Mouse (Mus musculus) olfactory bulb, adult 2 months (tissue): ENCODE measurements around the gene Anp32e. TPM values are rescaled to one million over a fixed set of nuclear protein-coding genes. Genes with fewer than 3 reads are reported as not detected.
"Not testable (repeated sequence)": the region's sequence is repeated elsewhere in the genome, so short reads cannot be mapped to it uniquely, and the experiment has no call there.

Experiments used
- H3K27ac ChIP-seq: fragments of 200-500 bp; 2 replicates; pipeline ENCODE4 v1.5.1; 2012; ENCODE audit warnings: low read depth, low read length; ENCODE audit not compliant: insufficient read depth
- H3K4me1 ChIP-seq: fragments of 200-500 bp; 2 replicates; pipeline ENCODE4 v1.6.1; 2012; ENCODE audit warnings: low read length; ENCODE audit not compliant: control insufficient read depth, insufficient read depth
- H3K4me3 ChIP-seq: fragments of 200-500 bp; 2 replicates; pipeline ENCODE4 v1.5.1; 2012; ENCODE audit warnings: mild to moderate bottlenecking, low read depth, low read length, moderate library complexity; ENCODE audit not compliant: insufficient read depth
- CTCF ChIP-seq: fragments of 200-500 bp; IDR thresholded peaks from 2 replicates; pipeline ENCODE4 v1.5.1; 2012; ENCODE audit warnings: low read depth, mild to moderate bottlenecking, low read length, moderate library complexity; ENCODE audit not compliant: insufficient read depth
- POLR2A ChIP-seq: fragments of 200-500 bp; IDR thresholded peaks from 2 replicates; pipeline ENCODE4 v1.6.1; 2012; ENCODE audit warnings: mild to moderate bottlenecking, low read depth, low read length, moderate library complexity; ENCODE audit not compliant: insufficient read depth
- WGBS: fragments of 180-500 bp; shearing (Covaris S2); methylation state at CpG from one replicate; pipeline ENCODE4 v1.1.7; 2018; 5-methylcytosine and 5-hydroxymethylcytosine counted together
- polyA plus RNA-seq: library from polyadenylated mRNA; stranded (reverse); fragments of >200 nt; gene quantifications from 2 replicates; pipeline ENCODE4 v1.2.4, GENCODE M21; 2012; ENCODE audit warnings: low replicate concordance; ENCODE audit not compliant: missing spikeins, insufficient read depth, insufficient read length

The Anp32e gene
- polyA plus RNA-seq, 1 experiment, result 541 TPM

GRCm38 (mm10) chr3:95892066-95893052 lies 36.7 kb upstream of the Anp32e start:
- H3K4me1 ChIP-seq, result peaks cover 22% of the 10 kb centered on the region
- H3K4me3 ChIP-seq, result no peak overlapping the region
- peak overlapping the region; percentile 58 for H3K27ac ChIP-seq
- 35% methylated on average over 11 of the region's 11 CpGs for WGBS
- TF ChIP-seq CTCF, result no peak
- no peak for TF ChIP-seq POLR2A

- 0 out of 2 replicates have a peak overlapping the region, but pooled peaks have one; percentile 56 for H3K27ac ChIP-seq
- WGBS, result 16% methylated on average over 7 of the region's 7 CpGs
- H3K4me1 ChIP-seq, result peaks cover 22% of the 10 kb centered on the region
- TF ChIP-seq POLR2A (no peak), CTCF (no peak)
- H3K4me3 ChIP-seq, result no peak overlapping the region
Measured at GRCm38 (mm10) chr3:95893126-95893525, 35.9 kb upstream of the Anp32e start.

GRCm38 (mm10) chr3:95893606-95894316 lies 35.3 kb upstream of the Anp32e start, which contains the start of gene Aph1a:
TSS of gene Aph1a (plus strand) at chr3:95893969.
- under 1% methylated on average over 29 of the region's 43 CpGs for WGBS
- H3K4me3 ChIP-seq, result peak within 1 kb of the TSS; percentile 62
- peaks cover 22% of the 10 kb centered on the region for H3K4me1 ChIP-seq
- H3K27ac ChIP-seq, result peak within 1 kb of the TSS; percentile 59; the same call in 1 of the 2 replicates

GRCm38 (mm10) chr3:95894317-95895160 lies 34.5 kb upstream of the Anp32e start:
- peaks cover 22% of the 10 kb centered on the region for H3K4me1 ChIP-seq

GRCm38 (mm10) chr3:95895501-95895900 lies 33.5 kb upstream of the Anp32e start:
- WGBS, result 85% methylated on average over 7 of the region's 7 CpGs
- H3K4me3 ChIP-seq, H3K27ac ChIP-seq: not testable (repeated sequence)
- H3K4me1 ChIP-seq, result peaks cover 22% of the 10 kb centered on the region

More at GRCm38 (mm10) chr3:95894317-95895160, 34.5 kb upstream of the Anp32e start:
- TF ChIP-seq POLR2A, result no peak
- no peak for TF ChIP-seq CTCF
- Histone ChIP-seq H3K27ac (peak overlapping the region; percentile 59; the same call in 1 of the 2 replicates), H3K4me3 (peak overlapping the region; percentile 62)
- WGBS, result 3% methylated on average over 16 of the region's 16 CpGs

GRCm38 (mm10) chr3:95899800-95900524 lies 29.1 kb upstream of the Anp32e start:
- WGBS, result 68% methylated on average over 13 of the region's 13 CpGs
- no peak overlapping the region for H3K27ac ChIP-seq
- no peak overlapping the region for H3K4me3 ChIP-seq
- peaks cover 12% of the 10 kb centered on the region for H3K4me1 ChIP-seq
- TF ChIP-seq POLR2A, result no peak
- no peak for TF ChIP-seq CTCF

GRCm38 (mm10) chr3:95901616-95902372 lies 27.3 kb upstream of the Anp32e start:
- Histone ChIP-seq H3K27ac (no peak overlapping the region), H3K4me1 (peaks cover 11% of the 10 kb centered on the region), H3K4me3 (no peak overlapping the region)
- WGBS, result 65% methylated on average over 9 of the region's 9 CpGs
- no peak for TF ChIP-seq CTCF
- no peak for TF ChIP-seq POLR2A

- H3K27ac ChIP-seq, result no peak overlapping the region
- no peak for TF ChIP-seq POLR2A
- TF ChIP-seq CTCF, result no peak
- H3K4me1 ChIP-seq, result peaks cover 11% of the 10 kb centered on the region
- H3K4me3 ChIP-seq, result no peak overlapping the region
Measured at GRCm38 (mm10) chr3:95902373-95902625, 26.7 kb upstream of the Anp32e start.
